Mouse (Mus musculus): ENCODE measurements at regions not wholly inside any gene's neighbourhood (a gene's known extent, or its start where the extent isn't known, plus 50 kb on each side); places are given as distances from the start of the nearest gene placed in this dataset.

GRCm38 (mm10) chr13:18063677-18064076 lies 70.5 kb upstream of the Yae1d1 start:
- no peak for DNase-seq (ENCODE audit: low spot score)

- DNase-seq (ENCODE audit: low spot score), result no peak
These were observed 67.1 kb upstream of the Yae1d1 start for GRCm38 (mm10) chr13:18060265-18060664.

- peak; percentile 56 for DNase-seq (ENCODE audit: low spot score)
These were observed 64.2 kb upstream of the Yae1d1 start for GRCm38 (mm10) chr13:18057231-18057912.

- DNase-seq (ENCODE audit: low spot score), result no peak
These were observed 63.7 kb upstream of the Yae1d1 start for GRCm38 (mm10) chr13:18056816-18057215.

- DNase-seq (ENCODE audit: low spot score), result no peak
These were observed 50.0 kb upstream of the Yae1d1 start for GRCm38 (mm10) chr13:18043154-18043553.
